Mouse (Mus musculus): ENCODE measurements at regions not wholly inside any gene's neighbourhood (a gene's known extent, or its start where the extent isn't known, plus 50 kb on each side); places are given as distances from the start of the nearest gene placed in this dataset.

GRCm38 (mm10) chr4:84068947-84069663, 543.8 kb downstream of the Ccdc171 start:
- no peak for TF ChIP-seq JUND (IDR thresholded peaks at IDR 0.05; ENCODE audit: low read depth, low read length)
- no peak for TF ChIP-seq POLR2A (IDR thresholded peaks at IDR 0.05; ENCODE audit: control insufficient read depth in 1 of 2, insufficient read depth in 1 of 2, low read depth in 1 of 2, low read length in 2 of 2, poor library complexity in 1 of 2)
- TF ChIP-seq ETS1 (IDR thresholded peaks at IDR 0.05; ENCODE audit: low read depth, low read length), result no peak
- TF ChIP-seq GATA1 (IDR thresholded peaks at IDR 0.05; ENCODE audit: low read depth, low read length), result no peak
- TF ChIP-seq MYB (IDR thresholded peaks at IDR 0.05; ENCODE audit: low read depth, low read length), result no peak
- no peak for TF ChIP-seq E2F4 (IDR thresholded peaks at IDR 0.05; ENCODE audit: borderline replicate concordance, low read depth, low read length)
- no peak for TF ChIP-seq ZC3H11A (IDR thresholded peaks at IDR 0.05; ENCODE audit: low read depth, low read length)
- no peak for TF ChIP-seq POLR2AphosphoS5 (IDR thresholded peaks at IDR 0.05; ENCODE audit: borderline replicate concordance, low read depth, low read length)
- TF ChIP-seq ELF1 (IDR thresholded peaks at IDR 0.05; ENCODE audit: low read depth, low read length), result no peak
- TF ChIP-seq ZNF384 (IDR thresholded peaks at IDR 0.05; ENCODE audit: low read depth, low read length), result no peak
- TF ChIP-seq ZKSCAN1 (IDR thresholded peaks at IDR 0.05; ENCODE audit: low read depth, low read length), result no peak
- Histone ChIP-seq H3K27ac (ENCODE audit: control insufficient read depth, low read depth, low read length) (no peak overlapping the region), H3K4me3 (ENCODE audit: control insufficient read depth in 1 of 2, insufficient read depth in 1 of 2, low read depth in 2 of 2, low read length in 2 of 2) (no peak overlapping the region), H3K36me3 (ENCODE audit: control insufficient read depth in 1 of 2, insufficient read depth in 2 of 2, low read length in 2 of 2) (no peaks in the 10 kb centered on the region), H3K79me2 (ENCODE audit: control insufficient read depth, insufficient read depth, low read length, poor library complexity) (no peaks in the 10 kb centered on the region), H3K9ac (ENCODE audit: control insufficient read depth, low read depth, low read length, poor library complexity, severe bottlenecking) (no peak overlapping the region), H3K9me3 (replicated peaks; ENCODE audit: insufficient read depth, low read length) (no peaks in the 10 kb centered on the region), H3K27me3 (ENCODE audit: control insufficient read depth in 1 of 2, insufficient read depth in 2 of 2, low read length in 2 of 2) (no peaks in the 10 kb centered on the region), H3K4me1 (ENCODE audit: control insufficient read depth in 1 of 2, insufficient read depth in 2 of 2, low read length in 2 of 2) (no peaks in the 10 kb centered on the region)
- no peak for DNase-seq (ENCODE audit: low read depth, low spot score)

DNA sequence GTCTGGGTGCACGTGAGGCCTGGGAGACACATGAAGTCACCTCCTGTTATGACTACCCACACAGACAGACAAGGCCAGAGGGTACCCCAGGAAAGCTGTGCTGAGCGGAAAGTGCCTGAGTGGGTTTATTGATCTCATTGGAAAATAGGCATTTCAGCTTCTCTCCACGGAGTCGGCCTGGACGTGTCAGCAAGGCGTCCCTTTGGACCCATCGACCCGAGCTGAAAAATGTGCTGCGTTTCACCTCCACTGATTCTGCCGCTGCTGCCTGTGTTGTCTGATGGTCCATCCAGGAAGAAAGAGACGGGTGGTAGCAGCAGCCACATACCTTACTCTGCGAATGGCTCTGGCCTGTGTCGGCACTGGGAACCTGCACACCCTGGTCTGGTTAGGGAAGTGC, 544.3 kb downstream of the Ccdc171 start:
- H3K36me3 ChIP-seq (ENCODE audit: control insufficient read depth in 1 of 2, insufficient read depth in 2 of 2, low read length in 2 of 2), result no peaks in the 10 kb centered on the region
- H3K9ac ChIP-seq (ENCODE audit: control insufficient read depth, low read depth, low read length, poor library complexity, severe bottlenecking), result no peak overlapping the region
- H3K79me2 ChIP-seq (ENCODE audit: control insufficient read depth, insufficient read depth, low read length, poor library complexity), result no peaks in the 10 kb centered on the region
- H3K4me1 ChIP-seq (ENCODE audit: control insufficient read depth in 1 of 2, insufficient read depth in 2 of 2, low read length in 2 of 2), result no peaks in the 10 kb centered on the region
- H3K4me3 ChIP-seq (ENCODE audit: control insufficient read depth in 1 of 2, insufficient read depth in 1 of 2, low read depth in 2 of 2, low read length in 2 of 2), result no peak overlapping the region
- no peaks in the 10 kb centered on the region for H3K9me3 ChIP-seq (replicated peaks; ENCODE audit: insufficient read depth, low read length)
- TF ChIP-seq RCOR1 (IDR thresholded peaks at IDR 0.05; ENCODE audit: low read depth, low read length), result no peak
- TF ChIP-seq SMC3 (IDR thresholded peaks at IDR 0.05; ENCODE audit: low read depth, low read length), result no peak
- TF ChIP-seq POLR2AphosphoS5 (IDR thresholded peaks at IDR 0.05; ENCODE audit: borderline replicate concordance, low read depth, low read length), result no peak
- no peak for TF ChIP-seq NELFE (IDR thresholded peaks at IDR 0.05; ENCODE audit: low read depth, low read length)
- TF ChIP-seq UBTF (IDR thresholded peaks at IDR 0.05; ENCODE audit: borderline replicate concordance, insufficient read depth, low read depth, low read length), result no peak
- TF ChIP-seq USF2 (IDR thresholded peaks at IDR 0.05; ENCODE audit: borderline replicate concordance in 1 of 2, insufficient read depth in 1 of 2, low read depth in 1 of 2, low read length in 2 of 2), result no peak
- TF ChIP-seq POLR2A (IDR thresholded peaks at IDR 0.05; ENCODE audit: control insufficient read depth in 1 of 2, insufficient read depth in 1 of 2, low read depth in 1 of 2, low read length in 2 of 2, poor library complexity in 1 of 2), result no peak
- no peak for TF ChIP-seq POLR2AphosphoS2 (IDR thresholded peaks at IDR 0.05; ENCODE audit: low read length)
- no peak for TF ChIP-seq ZMIZ1 (IDR thresholded peaks at IDR 0.05; ENCODE audit: low read depth, low read length)
- TF ChIP-seq GATA1 (IDR thresholded peaks at IDR 0.05; ENCODE audit: low read depth, low read length), result no peak
- no peak for TF ChIP-seq HCFC1 (IDR thresholded peaks at IDR 0.05; ENCODE audit: low read depth, low read length)
- no peak for TF ChIP-seq E2F4 (IDR thresholded peaks at IDR 0.05; ENCODE audit: borderline replicate concordance, low read depth, low read length)
- TF ChIP-seq ELF1 (IDR thresholded peaks at IDR 0.05; ENCODE audit: low read depth, low read length), result no peak
- TF ChIP-seq MAZ (IDR thresholded peaks at IDR 0.05; ENCODE audit: low read depth, low read length), result no peak
- no peak for TF ChIP-seq TCF12 (IDR thresholded peaks at IDR 0.05; ENCODE audit: low read depth, low read length)
- no peak for TF ChIP-seq MAFK (IDR thresholded peaks at IDR 0.05; ENCODE audit: borderline replicate concordance, low read depth, low read length)
- TF ChIP-seq ZC3H11A (IDR thresholded peaks at IDR 0.05; ENCODE audit: low read depth, low read length), result no peak
- TF ChIP-seq ETS1 (IDR thresholded peaks at IDR 0.05; ENCODE audit: low read depth, low read length), result no peak
- no peak for TF ChIP-seq SIN3A (IDR thresholded peaks at IDR 0.05; ENCODE audit: low read length)
- no peak overlapping the region for H3K27ac ChIP-seq (ENCODE audit: control insufficient read depth, low read depth, low read length)
- no peak for DNase-seq (ENCODE audit: low read depth, low spot score)
- H3K27me3 ChIP-seq (ENCODE audit: control insufficient read depth in 1 of 2, insufficient read depth in 2 of 2, low read length in 2 of 2), result no peaks in the 10 kb centered on the region

Measured in MEL (cell line).